ENCODE assay signal across 9 mouse cellular contexts in genomic region chr1:172313613-172314411, GRCm38 (mm10). TPM values are rescaled to one million over a fixed set of nuclear protein-coding genes. Genes with fewer than 3 reads are reported as not detected.
DNase-seq lines count a peak whose midpoint lies in the region; ATAC-seq lines count a peak whose summit lies in the region.
"Had no signal": no experiment of that assay in that cellular context is flagged by ENCODE, and none has a peak within 500 bp of the region (broad histone marks: within the 10 kb centered on the region; RNA-seq: fewer than 3 reads in every experiment).

No protein-coding gene starts in this region.

- WGBS in forebrain, embryonic 16.5 days: 64% methylated on average over 10 of the region's 10 CpGs
- 67% methylated on average over 10 of the region's 10 CpGs for WGBS in midbrain, embryonic 11.5 days

- no peak for ATAC-seq in forebrain, embryonic 16.5 days
- no peak for ATAC-seq in midbrain, embryonic 11.5 days (ENCODE audit: low FRiP score)

- H3K4me3 ChIP-seq in forebrain, embryonic 16.5 days (replicated peaks; ENCODE audit: low read length): peak overlapping the region; percentile 64
- H3K4me3 ChIP-seq in midbrain, embryonic 11.5 days (ENCODE audit: low read depth, low read length): peak overlapping the region; percentile 72; the same call in 1 of the 2 replicates

- H3K27ac ChIP-seq in forebrain, embryonic 16.5 days (ENCODE audit: low read length): peak overlapping the region; percentile 88
- no peak overlapping the region; the same call in 1 of the 2 replicates for H3K27ac ChIP-seq in midbrain, embryonic 11.5 days (ENCODE audit: low read depth, low read length)

- H3K27me3 ChIP-seq in forebrain, embryonic 16.5 days (replicated peaks; ENCODE audit: control insufficient read depth, insufficient read depth, low read length): no peaks in the 10 kb centered on the region
- no peaks in the 10 kb centered on the region; the same call in 1 of the 2 replicates for H3K27me3 ChIP-seq in midbrain, embryonic 11.5 days (ENCODE audit: control insufficient read depth, insufficient read depth, low read length)

- H3K4me1 ChIP-seq in forebrain, embryonic 16.5 days (replicated peaks; ENCODE audit: control insufficient read depth, insufficient read depth, low read length): peaks cover 65% of the 10 kb centered on the region
- peaks cover 34% of the 10 kb centered on the region for H3K4me1 ChIP-seq in midbrain, embryonic 11.5 days (ENCODE audit: control insufficient read depth, insufficient read depth, low read length)

- H3K9ac ChIP-seq in forebrain, embryonic 16.5 days (replicated peaks; ENCODE audit: low read depth, low read length): peak overlapping the region; percentile 79
- peak overlapping the region; percentile 5; the same call in 1 of the 2 replicates for H3K9ac ChIP-seq in midbrain, embryonic 11.5 days (ENCODE audit: low read length)

- peak overlapping the region; percentile 70 for H3K4me2 ChIP-seq in forebrain, embryonic 16.5 days (ENCODE audit: low read length)
- peak overlapping the region; percentile 88 for H3K4me2 ChIP-seq in midbrain, embryonic 11.5 days

- DNase-seq in heart, adult 9 months (ENCODE audit: low spot score in 2 of 2): peak; percentile 31 to 45
- DNase-seq in heart, postnatal 4 days: no peak
- peak; percentile 87 for DNase-seq in NIH3T3 (ENCODE audit: low read depth)
- peak; percentile 80 for DNase-seq in midbrain, embryonic 11.5 days (ENCODE audit: low spot score, missing footprints)
- DNase-seq in urinary bladder, postnatal 14 days (ENCODE audit: low spot score): no peak
- no peak for DNase-seq in kidney, postnatal 4 days
- no peak for DNase-seq in kidney, adult 9 months

- H3K9me3 ChIP-seq in forebrain, embryonic 16.5 days (ENCODE audit: control insufficient read depth, low read length): no peaks in the 10 kb centered on the region
- no peaks in the 10 kb centered on the region for H3K9me3 ChIP-seq in midbrain, embryonic 11.5 days (ENCODE audit: control insufficient read depth, low read length)

- no peaks in the 10 kb centered on the region for H3K36me3 ChIP-seq in forebrain, embryonic 16.5 days (ENCODE audit: control insufficient read depth, insufficient read depth)
- 0 out of 2 replicates have a peak, but pooled peaks cover 5% of the 10 kb centered on the region for H3K36me3 ChIP-seq in midbrain, embryonic 11.5 days (ENCODE audit: control insufficient read depth, insufficient read depth, low read length)

RNA-seq across cellular contexts. Expression of gene Kcnj9, which starts 15.3 kb away (rescaled TPM):
- total RNA-seq in heart, postnatal 4 days (2021): not detected
- polyA plus RNA-seq in forebrain, embryonic 16.5 days (2015; fragmentation: Nextera tagmentation; extraction: Ambion mirVana): 2.6 and 4.2 TPM in 2 replicates
- 0.37 and 0.43 TPM in 2 replicates for polyA plus RNA-seq in midbrain, embryonic 11.5 days (2014; fragmentation: Nextera tagmentation; extraction: Ambion mirVana)

RNA-seq across cellular contexts. Expression of gene Atp1a2, which starts 15.9 kb away (rescaled TPM):
- 10 to 100 TPM; 81.9 to 82.8 TPM for total RNA-seq in heart, postnatal 4 days (2021)
- polyA plus RNA-seq in forebrain, embryonic 16.5 days (2015; fragmentation: Nextera tagmentation; extraction: Ambion mirVana): 42.4 and 47.1 TPM in 2 replicates
- 1.4 and 1.9 TPM in 2 replicates for polyA plus RNA-seq in midbrain, embryonic 11.5 days (2014; fragmentation: Nextera tagmentation; extraction: Ambion mirVana)

RNA-seq across cellular contexts. Expression of gene Kcnj10, which starts 27.2 kb away (rescaled TPM):
- total RNA-seq in heart, postnatal 4 days (2021): under 1 TPM; 0.11 to 0.14 TPM
- polyA plus RNA-seq in forebrain, embryonic 16.5 days (2015; fragmentation: Nextera tagmentation; extraction: Ambion mirVana): 2.1 and 2.2 TPM in 2 replicates
- polyA plus RNA-seq in midbrain, embryonic 11.5 days (2014; fragmentation: Nextera tagmentation; extraction: Ambion mirVana): 0.75 TPM in 2 replicates

RNA-seq across cellular contexts. Expression of gene Igsf8, which starts 52.4 kb away (rescaled TPM):
- 10 to 100 TPM; 19.1 to 20.1 TPM for total RNA-seq in heart, postnatal 4 days (2021)
- polyA plus RNA-seq in forebrain, embryonic 16.5 days (2015; fragmentation: Nextera tagmentation; extraction: Ambion mirVana): 136 and 152 TPM in 2 replicates
- polyA plus RNA-seq in midbrain, embryonic 11.5 days (2014; fragmentation: Nextera tagmentation; extraction: Ambion mirVana): 47.2 and 55.1 TPM in 2 replicates

RNA-seq across cellular contexts. Expression of gene Atp1a4, which starts 55.6 kb away (rescaled TPM):
- total RNA-seq in heart, postnatal 4 days (2021): under 1 TPM in 1 of 2 experiments, not detected in 1; 0.11 TPM
- 0.11 TPM in 1 of 2 replicates, not detected in the other for polyA plus RNA-seq in forebrain, embryonic 16.5 days (2015; fragmentation: Nextera tagmentation; extraction: Ambion mirVana)
- not detected in 2 replicates for polyA plus RNA-seq in midbrain, embryonic 11.5 days (2014; fragmentation: Nextera tagmentation; extraction: Ambion mirVana)
- total RNA-seq: left cerebral cortex, adult 18-20 months had no signal

Comparison
In these comparisons a context has a peak if more than half of its experiments do, and no peak if none do; other contexts are left out.
1. DNase-seq: peak in heart, adult 9 months (2 of 2), NIH3T3 (single experiment) and midbrain, embryonic 11.5 days (single experiment); none in heart, postnatal 4 days (single experiment), urinary bladder, postnatal 14 days (single experiment), kidney, postnatal 4 days (0 of 2) and kidney, adult 9 months (single experiment).
2. RNA of gene Atp1a2, which starts 15.9 kb away (polyA plus RNA-seq): 42.4 to 47.1 TPM in forebrain, embryonic 16.5 days; 1.4 to 1.9 TPM in midbrain, embryonic 11.5 days; every median in the first group is over 10 times any median in the second.